Mouse (Mus musculus) 416B (cell line): ENCODE data around the gene Scrg1.
"Not testable (repeated sequence)": the region's sequence is repeated elsewhere in the genome, so short reads cannot be mapped to it uniquely, and the experiment has no call there.

Source experiments
- DNase-seq: peaks from one replicate; pipeline ENCODE4 v3.0.0; 2011; ENCODE audit warnings: low read depth

The Scrg1 gene

DNA sequence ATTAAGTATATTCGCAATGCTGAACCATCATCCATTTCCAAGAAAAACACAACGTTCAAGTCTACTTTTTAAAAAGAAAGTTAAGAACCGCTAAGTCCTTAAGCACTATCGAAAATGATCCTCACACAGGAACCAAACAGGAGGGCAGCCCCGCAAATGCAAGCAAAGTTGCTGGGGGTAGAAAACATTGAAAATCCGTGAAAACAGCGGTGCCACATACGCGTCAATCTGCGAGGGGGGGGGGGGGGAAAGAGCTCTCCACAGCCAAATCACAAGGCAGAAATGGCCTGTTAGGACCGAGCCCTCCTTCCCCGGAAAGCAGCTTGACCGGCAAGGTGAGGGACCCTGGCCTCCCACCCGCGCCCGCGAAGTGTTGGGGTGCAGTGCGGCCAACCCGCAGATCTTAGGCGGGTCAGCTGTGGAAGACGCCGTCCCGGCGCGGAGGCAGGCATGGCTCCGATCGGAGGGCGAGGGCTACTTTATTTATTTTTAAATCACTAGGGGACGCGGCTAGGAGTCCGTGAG lies 55.1 kb downstream of the Scrg1 start:
- peak; percentile 65 for DNase-seq

DNA sequence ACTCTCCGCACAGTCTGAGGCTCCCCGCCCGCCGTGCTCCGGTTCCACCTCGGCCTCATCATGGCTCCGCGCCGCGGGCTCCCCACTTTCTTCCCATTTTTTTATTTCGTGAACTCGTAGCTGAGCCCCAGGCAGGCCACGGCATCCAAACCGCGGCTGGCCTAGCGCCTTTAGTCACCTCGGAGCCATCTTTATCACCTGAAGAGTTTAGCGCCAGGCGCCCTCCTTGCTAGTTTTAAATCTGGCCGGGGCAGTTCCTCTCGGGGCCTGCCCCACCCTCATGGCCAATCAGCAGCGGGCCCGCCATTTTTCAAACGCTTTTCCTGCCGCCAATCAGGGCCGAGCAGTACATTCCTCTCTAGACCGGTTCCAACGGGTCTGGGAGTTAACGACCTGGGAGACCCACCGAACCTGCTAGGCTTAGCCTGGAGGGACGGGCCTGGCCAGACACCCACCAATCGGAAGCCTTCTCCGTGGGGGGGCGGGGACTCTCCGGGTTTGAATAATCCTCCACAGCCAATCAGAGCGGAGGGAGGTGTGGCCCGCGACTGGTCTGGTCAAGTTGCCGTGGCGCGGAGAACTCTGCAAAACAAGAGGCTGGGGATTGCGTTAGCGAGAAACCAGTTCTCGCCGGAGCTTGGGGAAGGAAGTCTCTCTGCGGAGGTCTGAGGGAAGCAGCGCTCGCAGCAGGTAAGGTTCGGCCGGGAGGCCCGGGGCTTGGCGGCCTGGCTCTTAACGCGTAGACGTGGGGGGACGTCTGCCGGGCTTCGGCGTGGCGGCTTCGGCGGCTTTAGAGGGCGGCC lies 55.8 kb downstream of the Scrg1 start, which contains the start of gene Hmgb2:
Hmgb2 (plus strand) TSS at position 592 of the 803 bp plus-strand sequence.
- DNase-seq, result peak; percentile 100

DNA sequence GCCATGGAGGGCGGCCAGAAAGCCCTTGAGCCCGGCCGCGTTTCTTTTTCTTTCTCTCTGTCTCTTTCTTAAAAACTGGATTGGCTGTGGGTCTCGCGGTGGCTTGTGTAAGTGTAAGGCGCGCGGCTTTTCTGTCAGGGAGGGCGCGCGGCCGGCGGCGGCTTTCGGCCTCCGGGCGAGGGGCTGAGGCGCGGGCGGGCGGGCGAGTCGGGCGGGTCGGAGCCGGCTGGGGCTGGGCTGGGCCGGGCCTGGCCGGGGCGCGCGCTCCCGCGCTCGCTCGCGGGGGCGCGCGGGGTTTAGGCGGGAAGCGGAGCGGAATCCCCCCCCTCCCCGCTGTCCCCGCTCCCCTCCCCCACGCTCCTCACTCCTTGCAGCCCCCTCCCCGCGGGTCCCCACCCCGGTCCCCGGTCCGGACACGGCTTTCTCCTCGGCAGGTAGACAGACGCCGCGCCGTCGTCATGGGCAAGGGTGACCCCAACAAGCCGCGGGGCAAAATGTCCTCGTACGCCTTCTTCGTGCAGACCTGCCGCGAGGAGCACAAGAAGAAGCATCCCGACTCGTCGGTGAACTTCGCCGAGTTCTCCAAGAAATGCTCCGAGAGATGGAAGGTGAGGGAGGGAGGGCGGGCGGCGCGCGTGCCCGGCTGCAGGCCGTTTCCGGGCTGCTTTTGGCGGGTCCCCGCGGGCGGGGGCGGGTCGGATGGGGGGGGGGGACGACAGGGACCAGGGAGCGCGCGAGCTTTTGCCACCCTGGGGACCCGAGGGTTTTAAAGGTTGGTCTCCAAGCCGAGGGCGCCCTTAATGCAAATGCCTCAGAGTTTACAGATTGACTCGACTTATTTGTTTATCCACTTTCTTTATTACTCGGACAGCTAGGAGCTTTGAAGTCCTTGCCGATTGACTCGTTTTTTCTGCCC lies 56.7 kb downstream of the Scrg1 start:
- DNase-seq, result peak; percentile 32

DNA sequence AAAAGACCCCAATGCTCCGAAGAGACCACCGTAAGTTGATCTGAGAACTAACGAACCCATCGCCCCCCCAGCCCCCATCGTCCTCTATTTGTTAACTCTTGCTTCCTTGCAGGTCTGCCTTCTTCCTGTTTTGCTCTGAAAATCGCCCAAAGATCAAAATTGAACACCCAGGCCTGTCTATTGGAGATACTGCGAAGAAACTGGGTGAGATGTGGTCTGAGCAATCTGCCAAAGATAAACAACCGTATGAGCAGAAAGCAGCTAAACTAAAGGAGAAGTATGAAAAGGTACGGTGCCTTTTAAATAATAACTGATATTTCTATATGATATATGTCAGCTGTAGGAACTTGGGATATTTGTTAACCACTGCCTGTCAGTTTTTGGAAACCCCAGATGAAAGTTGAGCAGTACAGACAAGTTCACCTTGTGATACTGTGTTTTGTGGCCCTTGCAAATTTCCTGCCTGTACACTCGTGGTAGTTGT lies 57.5 kb downstream of the Scrg1 start:
- peak; percentile 34 for DNase-seq

DNA sequence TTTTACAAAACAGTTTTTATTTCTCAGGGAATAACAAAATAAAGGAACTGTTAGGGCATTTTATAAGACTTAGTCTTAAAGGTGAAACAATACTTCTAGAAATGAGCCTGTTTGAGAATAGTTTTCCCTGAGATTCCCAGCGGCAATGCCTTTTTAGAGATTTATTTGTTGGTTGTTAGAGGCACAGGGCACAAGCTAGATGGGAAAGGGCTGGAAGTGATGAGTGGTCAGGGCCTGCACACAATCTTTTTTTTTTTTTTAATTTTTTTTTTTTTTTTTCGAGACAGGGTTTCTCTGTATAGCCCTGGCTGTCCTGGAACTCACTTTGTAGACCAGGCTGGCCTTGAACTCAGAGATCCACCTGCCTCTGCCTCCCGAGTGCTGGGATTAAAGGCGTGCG lies 61.0 kb downstream of the Scrg1 start:
- DNase-seq, result not testable (repeated sequence)

DNA sequence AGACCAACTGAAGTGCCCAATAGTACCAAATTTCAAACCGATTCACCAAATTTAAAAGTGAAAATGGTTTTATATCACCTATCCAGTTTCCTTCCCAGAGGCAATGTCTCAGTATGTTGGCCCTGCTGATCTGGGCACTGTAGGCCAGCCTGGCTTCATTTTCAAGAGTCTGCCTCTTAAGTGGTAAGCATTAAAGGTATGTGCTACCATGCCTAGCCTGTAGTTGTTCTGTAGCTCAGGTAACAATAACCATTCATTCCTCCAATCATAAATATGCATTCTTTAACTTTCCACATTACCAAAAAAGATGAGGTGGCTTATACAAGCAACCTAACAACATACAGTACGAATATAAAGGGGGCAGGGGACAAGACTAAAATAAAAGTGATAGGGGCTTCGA lies 62.0 kb downstream of the Scrg1 start:
- peak; percentile 32 for DNase-seq

DNA sequence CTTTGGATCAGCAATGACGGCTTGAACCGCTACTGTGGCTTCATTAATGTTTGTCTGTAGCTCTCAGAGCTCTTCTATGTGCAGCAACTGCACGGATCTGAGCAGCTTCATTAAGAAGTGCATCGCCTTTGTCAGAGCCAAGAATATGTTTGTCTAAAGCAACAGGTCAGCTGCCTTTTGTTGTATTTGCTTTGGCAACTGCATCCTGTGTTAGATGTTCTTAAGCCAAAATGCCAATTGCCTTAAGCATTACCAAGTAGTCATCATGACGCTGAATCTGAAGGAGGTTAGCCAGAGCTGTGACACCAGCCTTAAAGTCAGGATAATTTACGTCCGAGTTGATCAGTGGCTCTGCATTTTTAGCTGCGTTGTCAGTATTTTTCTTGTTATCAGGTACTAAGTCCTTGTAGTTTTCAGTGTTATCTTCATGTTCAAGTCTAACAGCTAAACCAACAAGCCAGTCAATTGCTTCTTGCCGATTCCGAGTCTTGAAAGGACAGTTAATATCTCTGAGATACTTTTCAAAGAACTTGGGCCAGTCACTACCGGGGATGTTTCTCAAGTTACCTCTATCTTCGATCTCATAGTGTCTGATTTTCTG lies 64.6 kb downstream of the Scrg1 start:
- no peak for DNase-seq
